Mouse (Mus musculus) layer of hippocampus, postnatal 14 days (tissue): ENCODE measurements around the gene Grm7. TPM values are rescaled to one million over a fixed set of nuclear protein-coding genes. Genes with fewer than 3 reads are reported as not detected.

ENCODE experiments used
- DNase-seq, 2 experiments: peaks; one replicate each; pipeline ENCODE4 v3.0.0; 2021 to 2022; ENCODE audit warnings: low spot score in 2 of 2, mixed read lengths in 1 of 2
- total RNA-seq, 2 experiments: library from RNA; stranded (reverse); gene quantifications; 2 replicates each; pipeline ENCODE4 v1.2.3; 2021

Gene Grm7
- total RNA-seq, 2 experiments from 2014 or later = 72.2 to 77.5 TPM

- no peak for DNase-seq
Observed at GRCm38 (mm10) chr6:111303912-111304555, 658.7 kb downstream of the Grm7 start.

DNA sequence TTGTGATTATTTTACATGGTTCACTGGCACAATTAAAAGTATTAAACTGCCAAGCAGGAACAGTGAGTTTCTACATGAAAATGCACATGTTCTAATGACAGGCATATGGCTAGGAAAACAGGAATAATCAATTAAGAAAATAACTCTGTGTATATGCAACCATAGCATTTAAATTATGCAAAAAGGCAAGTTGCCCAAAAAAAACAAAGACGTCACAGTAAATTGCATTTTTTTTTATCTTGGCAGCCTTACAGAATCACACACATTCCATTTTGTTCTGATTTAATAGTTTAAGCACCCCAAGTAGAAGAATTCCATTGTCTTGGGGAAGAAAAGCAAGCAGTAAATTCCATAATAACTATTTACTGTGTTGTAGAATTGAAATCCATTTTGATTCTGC lies 716.3 kb downstream of the Grm7 start:
- no peak for DNase-seq

- DNase-seq = no peak
Observed at GRCm38 (mm10) chr6:111368111-111368510, 722.7 kb downstream of the Grm7 start.

DNA sequence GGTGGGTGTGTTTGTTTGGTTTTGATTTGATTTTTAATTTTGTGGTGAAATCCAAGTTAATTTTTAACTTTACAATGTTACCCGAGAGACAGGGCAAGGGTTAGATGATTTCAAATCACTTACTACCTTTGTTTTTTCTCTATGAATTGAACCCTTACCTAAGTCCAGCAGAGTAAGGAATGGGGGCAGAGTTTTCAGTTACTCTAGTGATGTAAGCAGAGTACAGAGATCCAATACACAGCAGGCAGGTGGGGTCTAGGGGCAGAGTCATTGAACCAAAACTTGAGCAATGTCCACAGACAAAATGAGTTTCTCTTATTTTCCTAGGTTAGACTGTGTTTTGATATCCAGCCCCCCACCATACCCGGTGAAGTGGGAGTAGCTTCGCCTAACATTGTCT lies 723.2 kb downstream of the Grm7 start:
- DNase-seq = no peak

DNA sequence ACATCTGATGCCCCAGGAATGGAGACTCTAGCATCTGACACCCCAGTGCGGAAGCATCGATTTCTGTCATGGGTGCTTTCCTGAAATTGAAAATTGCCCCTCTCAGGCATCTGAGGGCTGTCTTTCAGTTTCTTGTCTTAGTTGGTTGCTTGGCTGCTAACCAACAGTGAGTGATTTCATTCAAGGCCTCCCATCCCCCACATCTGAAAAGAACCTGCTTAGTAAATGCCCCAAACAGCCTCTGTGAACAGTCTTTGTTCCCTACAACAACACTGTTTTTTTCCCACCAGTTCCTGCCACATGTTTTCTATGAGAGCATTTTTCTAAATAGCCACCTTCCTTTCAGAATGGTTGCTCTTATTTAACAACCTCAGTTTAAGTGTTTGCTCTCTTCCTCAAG lies 723.6 kb downstream of the Grm7 start:
- no peak for DNase-seq

- no peak for DNase-seq
Observed at GRCm38 (mm10) chr6:111371581-111372349, 726.4 kb downstream of the Grm7 start.

GRCm38 (mm10) chr6:111372626-111373380 lies 727.4 kb downstream of the Grm7 start:
- DNase-seq = peak; percentile 64 to 86

DNA sequence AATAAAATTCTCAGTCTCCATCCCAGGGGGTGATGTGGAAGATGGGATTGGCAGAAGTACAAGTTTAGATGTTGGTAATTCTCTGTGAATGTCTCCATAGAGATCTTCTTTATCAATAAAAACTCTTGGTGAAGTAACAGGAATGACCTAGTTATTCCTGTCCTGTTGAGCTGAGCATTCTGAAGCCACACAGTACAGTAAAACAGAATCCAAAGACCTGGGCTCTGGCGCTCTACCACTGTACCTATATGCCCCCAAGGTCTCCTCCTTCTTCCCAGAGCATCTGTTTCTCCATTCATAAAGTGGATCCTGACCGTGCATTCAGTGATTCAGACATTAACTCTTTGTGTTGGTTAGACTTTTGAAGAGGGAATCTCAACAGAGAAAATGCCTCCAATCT lies 735.3 kb downstream of the Grm7 start:
- no peak for DNase-seq

GRCm38 (mm10) chr6:111408750-111409149 lies 763.4 kb downstream of the Grm7 start:
- DNase-seq = no peak

- DNase-seq = no peak
Observed at GRCm38 (mm10) chr6:111424737-111425136, 779.4 kb downstream of the Grm7 start.

GRCm38 (mm10) chr6:111446228-111446627 lies 800.8 kb downstream of the Grm7 start:
- DNase-seq = no peak

DNA sequence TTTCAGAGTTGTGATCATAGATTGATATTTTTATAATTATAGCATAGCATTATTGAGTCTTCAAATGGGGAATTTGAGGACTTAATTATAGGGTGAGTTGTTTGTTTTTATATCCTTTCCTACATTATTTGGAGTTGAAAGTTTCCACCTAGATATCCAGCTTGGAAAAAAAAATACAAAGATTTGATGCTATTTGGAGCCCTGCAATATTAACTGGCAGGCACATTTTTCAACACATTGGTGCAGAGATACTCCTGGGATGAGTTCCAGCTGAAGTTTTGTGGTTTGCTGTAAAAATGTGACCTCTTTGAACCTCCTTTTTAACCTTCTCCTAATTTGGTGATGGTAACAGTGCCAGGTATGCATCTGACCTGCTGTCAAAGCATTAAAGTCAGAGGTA lies 802.5 kb downstream of the Grm7 start:
- DNase-seq = no peak

DNA sequence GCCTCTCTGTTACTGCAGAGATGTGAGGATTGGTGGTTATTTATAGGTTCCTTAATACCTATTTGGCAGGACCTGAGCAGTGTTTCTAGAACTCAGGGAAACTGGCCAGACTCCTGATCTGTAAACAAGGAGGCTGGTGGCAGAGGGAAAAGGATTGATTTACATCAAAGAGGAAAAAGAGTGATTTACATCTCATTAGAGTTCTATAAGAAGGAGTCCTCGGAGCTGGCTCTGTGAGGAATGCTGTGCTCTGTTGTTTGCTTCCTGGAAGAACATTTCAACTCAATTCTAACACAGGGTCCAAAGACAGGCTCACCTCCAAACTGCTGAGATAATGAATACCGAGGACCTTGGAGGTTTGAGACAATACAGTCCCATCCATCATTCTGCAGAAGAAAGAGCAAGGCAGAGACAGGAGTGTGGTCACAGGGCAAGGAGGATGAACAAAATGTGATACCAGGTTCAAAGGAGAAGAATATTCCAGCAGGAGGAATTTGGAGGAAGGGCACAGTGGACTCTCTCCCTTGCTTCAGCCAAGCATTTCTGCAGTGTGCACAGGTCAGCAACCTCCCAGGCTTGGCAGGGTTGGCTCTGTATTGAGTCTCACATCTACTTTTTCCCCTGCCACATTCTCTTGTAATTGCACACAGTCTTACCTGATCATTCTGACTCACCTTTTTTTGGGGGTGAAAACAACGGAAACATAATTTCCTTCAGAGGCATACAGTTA lies 803.8 kb downstream of the Grm7 start:
- no peak for DNase-seq

GRCm38 (mm10) chr6:111481866-111482265 lies 836.5 kb downstream of the Grm7 start:
- DNase-seq = no peak

DNA sequence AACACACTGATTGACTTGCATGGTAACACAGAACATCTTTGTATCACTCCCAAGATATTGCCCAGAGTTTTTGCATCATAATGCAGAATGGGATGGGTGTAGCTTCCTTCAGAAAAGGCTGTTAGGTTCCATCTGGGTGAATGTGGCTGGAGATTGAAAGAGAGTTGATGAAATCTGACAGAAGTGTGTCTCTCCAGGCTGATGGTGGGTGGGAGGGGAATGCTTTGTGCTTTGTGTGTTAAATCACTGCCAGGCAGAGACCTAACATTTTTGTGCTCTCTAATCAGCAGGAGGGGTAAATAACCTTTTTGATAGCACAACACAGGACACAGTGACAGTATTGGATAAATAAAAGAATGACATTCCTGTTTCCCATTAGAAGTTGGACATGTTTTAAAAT lies 840.7 kb downstream of the Grm7 start:
- peak; percentile 12 to 75 for DNase-seq

DNA sequence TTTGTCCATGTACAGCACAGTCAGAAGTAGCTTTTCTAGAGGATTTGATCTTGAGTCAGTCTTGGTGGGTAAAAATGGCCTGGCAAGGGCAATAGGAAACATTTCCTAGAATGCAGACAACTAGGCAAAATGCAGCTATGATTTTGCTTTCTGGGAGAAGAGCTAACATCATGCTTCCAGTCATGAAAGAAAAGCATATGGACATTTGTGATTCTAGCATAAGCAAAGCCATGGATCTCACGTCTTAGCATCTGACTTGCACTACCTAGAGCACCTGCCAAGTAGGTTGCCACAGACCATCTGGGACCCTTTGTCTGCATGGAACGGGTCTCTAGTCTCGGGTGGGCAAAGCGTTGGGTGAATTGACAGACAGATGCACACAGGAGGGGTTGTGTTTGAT lies 842.2 kb downstream of the Grm7 start:
- no peak for DNase-seq

- no peak for DNase-seq
Observed at GRCm38 (mm10) chr6:111492166-111492565, 846.8 kb downstream of the Grm7 start.

- no peak for DNase-seq
Observed at GRCm38 (mm10) chr6:111499542-111499941, 854.2 kb downstream of the Grm7 start.

- no peak for DNase-seq
Observed at GRCm38 (mm10) chr6:111510768-111511459, 865.5 kb downstream of the Grm7 start.

DNA sequence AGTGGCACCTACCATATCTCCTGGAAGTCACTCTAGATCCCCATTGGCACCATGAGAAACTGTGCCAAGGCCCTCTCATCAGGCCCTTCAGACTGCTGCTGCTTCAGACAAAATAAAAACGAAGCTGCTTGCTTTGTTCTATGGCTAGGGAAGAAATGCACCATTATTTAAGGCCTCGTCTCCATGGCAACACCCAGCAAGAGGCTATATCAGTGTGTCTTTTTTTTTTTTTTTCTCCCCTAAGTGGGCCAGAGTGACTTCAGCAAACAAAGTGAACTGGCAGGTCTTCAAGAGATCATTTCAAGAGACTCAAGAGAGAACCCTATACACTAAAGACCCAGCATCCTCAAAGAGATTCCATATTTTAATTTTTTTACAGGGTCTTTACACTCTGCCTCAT lies 867.0 kb downstream of the Grm7 start:
- no peak for DNase-seq

DNA sequence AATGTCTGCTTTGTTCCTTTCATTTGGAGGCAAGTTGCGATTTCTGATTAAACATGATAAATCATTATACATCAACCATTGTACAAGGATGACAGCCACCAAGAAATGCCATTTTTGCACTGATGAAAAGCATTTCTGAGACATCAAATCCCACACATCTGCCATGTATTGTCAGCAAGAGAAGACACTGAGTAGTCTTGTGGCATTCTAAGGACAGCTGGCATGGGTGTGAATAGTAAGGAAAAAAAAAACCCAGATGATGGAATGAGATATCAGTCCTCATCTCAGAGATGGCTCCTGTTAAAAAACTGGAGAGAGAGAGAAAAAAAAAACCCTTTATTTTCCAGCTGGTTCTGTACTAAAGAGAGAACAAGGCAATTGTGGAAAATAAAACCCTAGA lies 875.8 kb downstream of the Grm7 start:
- no peak for DNase-seq
